Mouse (Mus musculus): ENCODE measurements at regions not wholly inside any gene's neighbourhood (a gene's known extent, or its start where the extent isn't known, plus 50 kb on each side); places are given as distances from the start of the nearest gene placed in this dataset.

GRCm38 (mm10) chr12:61146695-61147094 is 376.3 kb upstream of the Lrfn5 start:
- no peak for DNase-seq

- peak; percentile 70 for DNase-seq
Observed at GRCm38 (mm10) chr12:61175331-61175730, 347.6 kb upstream of the Lrfn5 start.
